Mouse (Mus musculus) myocyte (in vitro differentiated cells): ENCODE results near the gene Mark4.

Source experiments
- E2F4 ChIP-seq: IDR thresholded peaks from one replicate; pipeline ENCODE4 v1.6.1; 2011; ENCODE audit warnings: mild to moderate bottlenecking, control low read depth, moderate library complexity; ENCODE audit not compliant: insufficient read depth
- MAX ChIP-seq: IDR thresholded peaks from one replicate; pipeline ENCODE4 v1.6.1; 2011; ENCODE audit warnings: low read depth, mild to moderate bottlenecking, control low read depth
- POLR2A ChIP-seq: IDR thresholded peaks from one replicate; pipeline ENCODE4 v1.6.1; 2011; ENCODE audit warnings: low read depth, mild to moderate bottlenecking, control low read depth, moderate library complexity; ENCODE audit not compliant: insufficient read length
- POLR2AphosphoS2 ChIP-seq: IDR thresholded peaks from one replicate; pipeline ENCODE4 v1.6.1; 2011; ENCODE audit warnings: low read depth, control low read depth; ENCODE audit not compliant: insufficient read length

DNA sequence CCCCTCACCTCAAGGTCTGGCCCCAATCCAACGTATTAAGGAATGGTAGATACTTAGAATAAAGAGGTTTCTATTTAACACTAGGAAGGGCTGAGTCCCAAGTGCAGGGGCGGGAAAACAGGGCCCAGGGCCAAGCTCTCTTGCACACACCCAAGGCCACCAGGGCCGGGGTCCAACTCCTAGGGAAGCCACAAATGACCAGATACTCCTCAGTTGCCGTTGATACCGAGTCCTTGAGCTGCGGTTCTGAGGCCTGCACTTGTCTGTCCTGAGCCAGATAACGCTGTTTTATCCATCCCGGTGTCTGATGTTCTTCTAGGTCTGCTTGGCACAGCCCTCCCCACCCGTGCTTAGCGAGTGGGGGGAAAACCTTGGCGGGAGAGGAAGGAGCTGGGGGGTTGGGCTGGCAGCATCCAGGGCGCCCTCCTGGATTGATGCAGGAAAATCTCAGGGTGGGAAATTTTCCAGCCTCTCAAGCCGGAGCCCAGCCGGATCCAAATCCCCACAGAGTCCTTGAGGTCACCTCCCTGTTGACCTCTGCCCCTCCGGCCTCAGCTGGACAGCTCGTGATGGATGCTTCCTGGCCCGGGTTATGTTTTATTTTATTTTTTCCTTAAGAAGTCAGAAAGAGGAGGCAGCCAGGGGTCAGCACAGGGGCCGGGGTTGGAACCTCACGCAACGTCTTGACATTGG, 37.0 kb upstream of the Mark4 start:
- TF ChIP-seq POLR2A (no peak), MAX (no peak), E2F4 (no peak), POLR2AphosphoS2 (no peak)
